Mouse (Mus musculus) heart, postnatal 36 days (tissue): ENCODE measurements around the gene Bst1. TPM values are rescaled to one million over a fixed set of nuclear protein-coding genes. Genes with fewer than 3 reads are reported as not detected.

ENCODE experiments used
- DNase-seq, 2 experiments: peaks; one replicate each; pipeline ENCODE4 v3.0.0; 2021 to 2022
- intact Hi-C: fragments of 180-260 bp; cut with DNase I; formaldehyde crosslinking; loops from one replicate; pipeline ENCODE4 v1.15.1; 2025
- total RNA-seq, 2 experiments: library from RNA; stranded (reverse); gene quantifications; 2 replicates each; pipeline ENCODE4 v1.2.3; 2021

The Bst1 gene
- total RNA-seq: 1 to 10 TPM; 1.7 to 3.7 TPM

DNA sequence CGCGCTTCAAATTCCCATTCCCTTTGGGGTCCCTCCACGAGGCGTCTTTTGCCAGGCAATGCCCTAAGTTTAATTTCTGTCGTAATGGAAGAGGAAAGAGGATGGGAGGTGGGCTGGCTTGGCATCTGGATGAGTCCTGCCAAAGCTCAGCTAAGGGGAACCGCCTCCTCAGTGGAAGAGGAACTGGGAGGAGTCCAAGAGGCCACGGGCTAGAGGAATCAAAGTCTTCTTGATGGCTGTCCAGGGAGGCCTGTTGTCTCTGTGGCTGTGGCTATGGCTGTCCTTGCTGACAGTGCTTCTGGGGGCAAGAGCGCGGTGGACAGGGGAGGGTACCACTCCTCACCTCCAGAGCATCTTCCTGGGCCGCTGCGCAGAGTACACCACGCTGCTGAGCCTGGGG is at the start of gene Bst1:
Gene Bst1 (plus strand): TSS at position 191 of the 400 bp plus-strand sequence.
- DNase-seq: peak in 1 of 2 experiments; percentile 7
- intact Hi-C loops: no loop called here

DNA sequence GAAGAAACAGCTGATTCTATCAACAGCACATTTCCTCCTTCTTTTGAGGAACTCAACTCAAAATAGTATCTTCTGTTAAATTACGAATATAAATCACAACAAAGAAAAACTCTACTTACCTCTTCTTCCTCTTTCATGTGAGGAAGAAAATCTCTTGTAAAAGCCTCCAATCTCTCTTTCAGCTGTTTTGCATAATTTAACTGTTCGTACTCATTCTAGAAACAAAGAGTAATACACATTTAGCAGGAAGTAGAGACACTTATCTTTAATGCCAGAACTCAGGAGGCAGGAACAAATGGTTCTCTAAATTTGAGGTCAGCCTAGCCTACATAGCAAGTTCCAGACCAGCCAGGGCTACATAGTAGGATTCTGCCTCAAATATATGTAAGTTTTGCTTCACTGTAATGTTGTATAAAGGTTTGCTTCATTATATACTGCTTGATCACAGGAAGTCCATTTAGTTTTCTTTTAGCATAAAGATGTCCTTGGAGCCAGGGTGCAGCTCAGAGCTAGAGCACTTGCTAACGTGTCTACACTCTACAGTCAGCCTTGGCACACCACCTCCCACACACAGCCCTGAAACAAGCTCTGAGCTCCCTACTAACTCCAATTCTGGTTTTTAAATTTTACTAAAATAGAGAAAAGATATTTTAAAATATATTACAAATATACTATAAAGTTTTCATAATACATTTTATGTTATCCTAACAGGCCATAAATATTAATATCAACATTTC is 47.9 kb upstream of the Bst1 start:
- DNase-seq: no peak
- intact Hi-C loops: no loop called here

GRCm38 (mm10) chr5:43771555-43771954 is 47.1 kb upstream of the Bst1 start:
- intact Hi-C loops: no loop called here
- DNase-seq: no peak

- intact Hi-C loops: no loop called here
- no peak for DNase-seq
These were observed 42.3 kb upstream of the Bst1 start for GRCm38 (mm10) chr5:43776407-43776806.

DNA sequence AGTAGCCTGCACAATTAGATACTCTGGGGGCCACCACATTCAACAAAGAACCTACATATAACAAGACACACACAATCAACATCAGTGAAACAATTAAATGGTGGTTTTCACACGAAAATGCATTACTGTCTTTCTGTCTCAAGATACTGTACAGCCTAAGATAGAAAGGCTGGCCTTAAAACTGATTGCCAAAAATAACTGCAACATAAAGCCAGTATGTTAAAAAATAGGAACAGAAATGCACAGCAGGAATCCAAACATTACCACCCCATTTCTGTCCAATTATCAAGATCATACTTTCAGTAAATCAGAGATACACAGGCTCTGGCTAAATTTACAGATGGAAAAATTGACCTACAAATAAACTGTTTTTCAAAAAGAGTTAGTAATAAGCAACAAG is 41.7 kb upstream of the Bst1 start:
- DNase-seq: no peak
- intact Hi-C loops: no loop called here

DNA sequence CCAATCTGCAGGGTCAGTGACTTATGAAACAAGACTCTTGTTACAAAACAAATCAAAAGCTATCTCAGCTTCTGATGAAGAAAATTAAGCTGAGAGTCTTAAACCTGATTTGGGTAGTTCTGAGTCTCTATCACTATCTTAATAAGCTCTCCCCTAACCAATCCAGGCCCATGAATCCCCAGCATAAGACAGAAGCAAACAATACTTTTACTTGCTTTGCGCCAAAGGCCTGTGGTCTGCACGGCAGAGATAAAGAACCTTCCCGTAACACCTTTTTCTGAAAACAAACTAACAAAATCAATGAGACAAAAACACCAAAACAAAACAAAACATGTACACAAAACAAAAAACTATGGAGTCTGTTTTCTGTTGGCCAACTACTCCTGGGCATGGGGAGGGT is 40.1 kb upstream of the Bst1 start:
- DNase-seq: no peak
- intact Hi-C loops: no loop called here

DNA sequence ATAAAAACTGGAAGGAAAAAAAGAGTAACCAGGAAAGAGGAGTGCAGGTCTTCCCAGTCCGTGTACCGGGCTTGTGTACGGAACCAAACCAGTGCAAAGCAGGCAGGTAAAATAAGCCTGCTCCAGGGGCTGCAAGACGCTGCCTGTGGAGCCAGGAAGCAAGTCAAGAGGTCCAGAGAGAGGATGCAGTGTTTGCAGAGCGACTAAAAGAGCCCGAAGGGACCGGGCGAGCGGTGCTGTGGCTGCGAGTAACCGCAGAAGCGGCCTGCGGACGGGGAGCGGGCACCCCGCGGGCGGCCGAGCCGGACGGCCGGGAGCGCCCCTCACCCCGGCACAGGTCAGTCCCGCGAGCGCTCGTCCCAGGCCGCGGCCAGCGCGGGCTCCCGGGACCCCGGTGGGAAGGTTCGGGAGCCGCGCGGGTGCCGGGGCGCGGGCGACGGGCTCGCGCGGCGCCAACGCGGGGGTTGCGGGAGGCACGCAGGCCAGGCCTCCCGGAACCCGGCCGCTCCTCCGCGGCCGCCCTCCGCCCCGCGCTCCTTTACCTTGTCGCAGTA is 37.2 kb upstream of the Bst1 start:
- intact Hi-C loops: loop anchor here (5.0 to 10.0 kb wide), 2 partner anchors 547 to 1671 kb away; partner anchors contain the start of genes Clrn2, Cpeb2 and Qdpr

GRCm38 (mm10) chr5:43781977-43782930 is 36.4 kb upstream of the Bst1 start:
- peak; percentile 80 to 85 for DNase-seq
- intact Hi-C loops: loop anchor here (5.0 to 10.0 kb wide), 2 partner anchors 547 to 1670 kb away; partner anchors contain the start of genes Clrn2, Cpeb2 and Qdpr

More for the DNA sequence above, 37.2 kb upstream of the Bst1 start:
- DNase-seq: peak in 1 of 2 experiments; percentile 45

DNA sequence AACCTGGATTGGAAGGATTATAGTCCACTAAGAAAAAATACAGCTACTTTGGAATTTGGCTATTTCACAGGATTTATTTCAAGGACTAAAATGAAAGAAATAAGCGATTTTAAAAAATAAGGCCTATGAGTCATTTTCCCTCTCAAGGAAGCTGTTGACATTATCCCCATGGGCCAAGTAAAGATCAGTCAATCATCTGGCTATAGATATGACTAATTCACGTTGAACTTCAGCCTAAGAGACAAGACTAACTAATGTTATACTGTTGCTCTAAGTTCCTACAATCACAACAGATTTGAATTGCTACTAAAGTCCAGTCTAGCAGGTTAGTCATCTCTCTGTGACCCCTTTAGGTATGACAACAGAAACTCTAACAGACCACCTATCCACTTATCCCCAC is 34.7 kb upstream of the Bst1 start:
- no peak for DNase-seq
- intact Hi-C loops: loop anchor here (5.0 to 10.0 kb wide), 2 partner anchors 549 to 1668 kb away; partner anchors contain the start of genes Clrn2, Cpeb2 and Qdpr

GRCm38 (mm10) chr5:43786607-43787006 is 32.1 kb upstream of the Bst1 start:
- intact Hi-C loops: loop anchor here (10.0 kb wide), 1 partner anchor 552 kb away; the partner anchor contains the start of gene Cpeb2

GRCm38 (mm10) chr5:43787976-43788752 is 30.5 kb upstream of the Bst1 start:
- no peak for DNase-seq
- intact Hi-C loops: loop anchor here (10.0 kb wide), 1 partner anchor 553 kb away; the partner anchor contains the start of gene Cpeb2

More at GRCm38 (mm10) chr5:43786607-43787006, 32.1 kb upstream of the Bst1 start:
- DNase-seq: no peak

DNA sequence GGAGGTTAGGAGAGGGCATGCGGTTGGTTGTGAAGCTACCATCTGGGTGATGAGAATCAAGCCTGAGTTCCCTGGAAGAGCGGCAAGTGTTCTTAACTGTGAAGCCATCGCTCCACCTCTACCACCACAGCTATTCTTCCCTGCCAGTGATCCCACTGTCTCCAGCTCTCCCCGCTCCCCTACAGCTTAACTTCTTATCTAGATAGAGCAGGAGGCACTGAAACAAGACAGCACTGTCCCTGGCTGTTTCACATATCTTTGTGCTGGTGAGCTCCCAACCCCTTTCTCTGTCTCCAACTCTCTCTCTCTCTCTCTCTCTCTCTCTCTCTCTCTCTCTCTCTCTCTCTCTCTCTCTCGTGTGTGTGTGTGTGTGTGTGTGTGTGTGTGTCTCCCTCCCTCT is 26.3 kb upstream of the Bst1 start:
- intact Hi-C loops: no loop called here
- no peak for DNase-seq

- intact Hi-C loops: no loop called here
These were observed 19.2 kb upstream of the Bst1 start for GRCm38 (mm10) chr5:43799530-43799929.

GRCm38 (mm10) chr5:43800700-43801099 is 18.0 kb upstream of the Bst1 start:
- DNase-seq: no peak
- intact Hi-C loops: no loop called here

More at GRCm38 (mm10) chr5:43799530-43799929, 19.2 kb upstream of the Bst1 start:
- no peak for DNase-seq

DNA sequence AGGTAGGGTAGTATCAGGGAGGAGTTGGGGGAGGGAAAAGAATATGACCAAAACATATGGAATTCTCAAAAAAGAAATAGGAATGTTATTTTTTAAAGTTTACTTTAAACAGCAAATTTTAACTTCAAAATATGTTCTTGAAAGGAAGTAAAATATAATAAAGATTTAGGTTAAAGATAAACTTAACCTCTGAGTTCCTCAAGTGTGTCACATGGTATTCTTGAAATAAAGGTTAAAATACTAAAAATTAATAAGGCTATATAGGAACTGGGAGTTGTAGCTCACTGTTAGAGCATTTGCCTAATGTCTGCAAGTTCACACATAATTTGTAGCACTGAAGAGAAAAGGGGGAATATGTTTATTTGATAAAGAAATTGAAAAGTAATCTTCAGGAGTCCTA is 17.4 kb upstream of the Bst1 start:
- no peak for DNase-seq
- intact Hi-C loops: no loop called here

GRCm38 (mm10) chr5:43801798-43802197 is 16.9 kb upstream of the Bst1 start:
- intact Hi-C loops: no loop called here
- DNase-seq: no peak

GRCm38 (mm10) chr5:43805401-43805800 is 13.3 kb upstream of the Bst1 start:
- DNase-seq: no peak
- intact Hi-C loops: no loop called here

DNA sequence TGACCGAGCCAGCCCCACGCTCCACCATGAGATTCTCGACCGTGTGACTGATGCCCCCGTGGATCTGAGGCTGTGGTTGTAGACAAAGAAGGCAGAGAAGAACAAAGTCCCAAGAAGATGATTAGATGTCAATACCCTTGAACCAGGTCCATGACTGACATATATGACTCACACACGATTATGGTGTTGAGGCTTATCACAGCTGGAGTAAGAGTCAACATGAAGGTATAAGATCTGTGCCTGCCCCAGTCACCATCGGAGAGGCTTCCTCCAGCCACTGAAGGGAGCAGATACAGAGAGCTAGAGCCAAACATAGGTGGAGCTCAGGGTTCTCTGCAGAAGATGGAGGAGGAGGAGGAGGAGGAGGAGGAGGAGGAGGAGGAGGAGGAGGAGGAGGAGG is 12.3 kb upstream of the Bst1 start:
- no peak for DNase-seq
- intact Hi-C loops: no loop called here

GRCm38 (mm10) chr5:43806914-43807313 is 11.8 kb upstream of the Bst1 start:
- DNase-seq: no peak
- intact Hi-C loops: no loop called here
